Mouse (Mus musculus): Measurements from ENCODE around the gene Zgrf1.

- TF ChIP-seq CTCF (IDR thresholded peaks at IDR 0.05; ENCODE audit: low read depth) (no peak), EP300 (optimal IDR thresholded peaks at IDR 0.05) (no peak)
These were observed 43.8 kb downstream of the Zgrf1 start for GRCm38 (mm10) chr3:127597136-127597535.

Data from stomach, postnatal 0 days (tissue).